Comparison of ENCODE assay signal across 21 mouse cellular contexts in genomic region chr3:139262359-139262758, GRCm38 (mm10). TPM values are rescaled to one million over a fixed set of nuclear protein-coding genes. Genes with fewer than 3 reads are reported as not detected.
"Had no signal": no experiment of that assay in that cellular context is flagged by ENCODE, and none has a peak within 500 bp of the region (broad histone marks: within the 10 kb centered on the region; RNA-seq: fewer than 3 reads in every experiment).

No protein-coding gene starts in this region.

RNA-seq across cellular contexts. Expression of gene Stpg2, which starts 56.9 kb away (rescaled TPM):
- total RNA-seq: common myeloid progenitor, adult 5-6 weeks; gastrocnemius, adult 18-20 months; gastrocnemius, adult 2 months; gastrocnemius, adult 8-10 months; gastrocnemius, postnatal 10 days; gastrocnemius, postnatal 14 days; gastrocnemius, postnatal 25 days; gastrocnemius, postnatal 36 days; gastrocnemius, postnatal 4 days; granulocyte monocyte progenitor cell, adult 5-6 weeks; heart, adult 18-20 months; heart, adult 2 months; heart, adult 8-10 months had no signal
- polyA plus RNA-seq: embryonic facial prominence, embryonic 11.5 days; embryonic facial prominence, embryonic 13.5 days; erythroblast, embryonic 14.5 days; forebrain, embryonic 13.5 days; forebrain, embryonic 15.5 days; forebrain, embryonic 16.5 days; forebrain, postnatal 0 days; heart, adult 2 months; heart, embryonic 11.5 days had no signal
